Mouse (Mus musculus): Measurements from ENCODE around the gene Mbd5. TPM values are rescaled to one million over a fixed set of nuclear protein-coding genes. Genes with fewer than 3 reads are reported as not detected.

Gene Mbd5
- total and polyA plus RNA-seq, 2 experiments from 2014 or later, result 23.1 to 35.6 TPM

GRCm38 (mm10) chr2:49335267-49335666 lies 386.0 kb downstream of the Mbd5 start:
- Histone ChIP-seq H3K9me3 (ENCODE audit: low read length) (no peaks in the 10 kb centered on the region), H3K4me3 (ENCODE audit: low read depth, low read length) (no peak overlapping the region), H3K27me3 (ENCODE audit: insufficient read depth, low read length) (no peaks in the 10 kb centered on the region), H3K4me1 (ENCODE audit: insufficient read depth) (no peaks in the 10 kb centered on the region), H3K27ac (ENCODE audit: low read depth, low read length) (no peak overlapping the region), H3K4me2 (ENCODE audit: low read depth) (no peak overlapping the region), H3K36me3 (ENCODE audit: insufficient read depth) (no peaks in the 10 kb centered on the region), H3K9ac (no peak overlapping the region)
- no peak for TF ChIP-seq CTCF (IDR thresholded peaks at IDR 0.05; ENCODE audit: low read depth)
- DNase-seq, result no peak
- WGBS, result 88% methylated on average over 9 of the region's 9 CpGs
- no peak for ATAC-seq

GRCm38 (mm10) chr2:49344287-49344686 lies 395.0 kb downstream of the Mbd5 start:
- WGBS, result 52% methylated on average over 2 of the region's 2 CpGs
- peak; percentile 69 for ATAC-seq
- no peak overlapping the region for H3K4me2 ChIP-seq (ENCODE audit: low read depth)

GRCm38 (mm10) chr2:49345786-49346185 lies 396.5 kb downstream of the Mbd5 start:
- DNase-seq (no peak), ATAC-seq (no peak)
- Histone ChIP-seq H3K27ac (ENCODE audit: low read depth, low read length) (no peak overlapping the region), H3K36me3 (ENCODE audit: insufficient read depth) (no peaks in the 10 kb centered on the region), H3K27me3 (ENCODE audit: insufficient read depth, low read length) (no peaks in the 10 kb centered on the region), H3K4me3 (ENCODE audit: low read depth, low read length) (no peak overlapping the region), H3K9ac (no peak overlapping the region), H3K4me1 (ENCODE audit: insufficient read depth) (no peaks in the 10 kb centered on the region), H3K4me2 (ENCODE audit: low read depth) (no peak overlapping the region), H3K9me3 (ENCODE audit: low read length) (no peaks in the 10 kb centered on the region)
- WGBS, result 88% methylated on average over 2 of the region's 2 CpGs
- no peak for TF ChIP-seq CTCF (IDR thresholded peaks at IDR 0.05; ENCODE audit: low read depth)

More at GRCm38 (mm10) chr2:49344287-49344686, 395.0 kb downstream of the Mbd5 start:
- Histone ChIP-seq H3K27me3 (ENCODE audit: insufficient read depth, low read length) (no peaks in the 10 kb centered on the region), H3K9ac (no peak overlapping the region), H3K36me3 (ENCODE audit: insufficient read depth) (no peaks in the 10 kb centered on the region), H3K9me3 (ENCODE audit: low read length) (no peaks in the 10 kb centered on the region), H3K4me3 (ENCODE audit: low read depth, low read length) (no peak overlapping the region), H3K27ac (ENCODE audit: low read depth, low read length) (no peak overlapping the region), H3K4me1 (ENCODE audit: insufficient read depth) (no peaks in the 10 kb centered on the region)
- peak; percentile 35 for DNase-seq
- TF ChIP-seq CTCF (IDR thresholded peaks at IDR 0.05; ENCODE audit: low read depth), result no peak

- 31% methylated on average over 5 of the region's 5 CpGs for WGBS
- no peak for DNase-seq
Measured at GRCm38 (mm10) chr2:49349813-49350212, 400.5 kb downstream of the Mbd5 start.

GRCm38 (mm10) chr2:49350852-49351251 lies 401.5 kb downstream of the Mbd5 start:
- no peak for TF ChIP-seq CTCF (IDR thresholded peaks at IDR 0.05; ENCODE audit: low read depth)
- no peak for DNase-seq
- Histone ChIP-seq H3K4me1 (ENCODE audit: insufficient read depth) (no peaks in the 10 kb centered on the region), H3K27ac (ENCODE audit: low read depth, low read length) (no peak overlapping the region), H3K4me2 (ENCODE audit: low read depth) (no peak overlapping the region), H3K27me3 (ENCODE audit: insufficient read depth, low read length) (no peaks in the 10 kb centered on the region), H3K9me3 (ENCODE audit: low read length) (no peaks in the 10 kb centered on the region), H3K36me3 (ENCODE audit: insufficient read depth) (no peaks in the 10 kb centered on the region), H3K4me3 (ENCODE audit: low read depth, low read length) (no peak overlapping the region), H3K9ac (no peak overlapping the region)
- 91% methylated on average over 4 of the region's 4 CpGs for WGBS
- no peak for ATAC-seq

More at GRCm38 (mm10) chr2:49349813-49350212, 400.5 kb downstream of the Mbd5 start:
- no peaks in the 10 kb centered on the region for H3K4me1 ChIP-seq (ENCODE audit: insufficient read depth)
- no peak overlapping the region for H3K4me2 ChIP-seq (ENCODE audit: low read depth)
- no peak overlapping the region for H3K9ac ChIP-seq
- H3K27me3 ChIP-seq (ENCODE audit: insufficient read depth, low read length), result no peaks in the 10 kb centered on the region
- no peak overlapping the region for H3K4me3 ChIP-seq (ENCODE audit: low read depth, low read length)
- no peaks in the 10 kb centered on the region for H3K9me3 ChIP-seq (ENCODE audit: low read length)
- no peak for ATAC-seq
- no peaks in the 10 kb centered on the region for H3K36me3 ChIP-seq (ENCODE audit: insufficient read depth)
- TF ChIP-seq CTCF (IDR thresholded peaks at IDR 0.05; ENCODE audit: low read depth), result no peak
- no peak overlapping the region for H3K27ac ChIP-seq (ENCODE audit: low read depth, low read length)

GRCm38 (mm10) chr2:49354066-49354465 lies 404.8 kb downstream of the Mbd5 start:
- Histone ChIP-seq H3K9me3 (ENCODE audit: low read length) (no peaks in the 10 kb centered on the region), H3K4me3 (ENCODE audit: low read depth, low read length) (no peak overlapping the region), H3K27me3 (ENCODE audit: insufficient read depth, low read length) (no peaks in the 10 kb centered on the region), H3K4me2 (ENCODE audit: low read depth) (no peak overlapping the region), H3K27ac (ENCODE audit: low read depth, low read length) (no peak overlapping the region), H3K4me1 (ENCODE audit: insufficient read depth) (no peaks in the 10 kb centered on the region), H3K9ac (no peak overlapping the region), H3K36me3 (ENCODE audit: insufficient read depth) (no peaks in the 10 kb centered on the region)
- WGBS, result 96% methylated on average over 1 of the region's 1 CpGs
- TF ChIP-seq CTCF (IDR thresholded peaks at IDR 0.05; ENCODE audit: low read depth), result no peak
- DNase-seq (no peak), ATAC-seq (no peak)

- H3K36me3 ChIP-seq (ENCODE audit: insufficient read depth), result no peaks in the 10 kb centered on the region
- 85% methylated on average over 8 of the region's 8 CpGs for WGBS
- no peak overlapping the region for H3K4me2 ChIP-seq (ENCODE audit: low read depth)
- ATAC-seq (no peak), DNase-seq (no peak)
- H3K4me3 ChIP-seq (ENCODE audit: low read depth, low read length), result no peak overlapping the region
- no peaks in the 10 kb centered on the region for H3K4me1 ChIP-seq (ENCODE audit: insufficient read depth)
- H3K9ac ChIP-seq, result no peak overlapping the region
- no peaks in the 10 kb centered on the region for H3K9me3 ChIP-seq (ENCODE audit: low read length)
- H3K27ac ChIP-seq (ENCODE audit: low read depth, low read length), result no peak overlapping the region
- TF ChIP-seq CTCF (IDR thresholded peaks at IDR 0.05; ENCODE audit: low read depth), result no peak
- H3K27me3 ChIP-seq (ENCODE audit: insufficient read depth, low read length), result no peaks in the 10 kb centered on the region
Measured at GRCm38 (mm10) chr2:49355867-49356266, 406.6 kb downstream of the Mbd5 start.

Measured in forebrain, postnatal 0 days (tissue).